Mouse (Mus musculus): ENCODE data around the gene 1700023F06Rik.

Gene 1700023F06Rik

GRCm38 (mm10) chr11:103162132-103162531, 46.2 kb downstream of the 1700023F06Rik start:
- peak; percentile 82 for DNase-seq (ENCODE audit: low read depth)

GRCm38 (mm10) chr11:103161449-103161848, 46.9 kb downstream of the 1700023F06Rik start:
- peak; percentile 48 for DNase-seq (ENCODE audit: low read depth)

GRCm38 (mm10) chr11:103160738-103161137, 47.6 kb downstream of the 1700023F06Rik start:
- DNase-seq (ENCODE audit: low read depth), result no peak

GRCm38 (mm10) chr11:103158621-103159478, 49.5 kb downstream of the 1700023F06Rik start:
- DNase-seq (ENCODE audit: low read depth), result peak; percentile 95

GRCm38 (mm10) chr11:103149771-103150170, 58.6 kb downstream of the 1700023F06Rik start:
- no peak for DNase-seq (ENCODE audit: low read depth)
